Mouse (Mus musculus) G1E (cell line): ENCODE measurements at regions not wholly inside any gene's neighbourhood (a gene's known extent, or its start where the extent isn't known, plus 50 kb on each side); places are given as distances from the start of the nearest gene placed in this dataset.

Source experiments
- CTCF ChIP-seq: IDR thresholded peaks from 2 replicates; pipeline ENCODE4 v1.5.1; 2012; ENCODE audit warnings: low read depth, low read length, inconsistent platforms, mixed read lengths
- GATA1 ChIP-seq: IDR thresholded peaks from 2 replicates; pipeline ENCODE4 v1.6.1; 2012; ENCODE audit warnings: borderline replicate concordance, low read length, inconsistent platforms, mixed read lengths
- POLR2AphosphoS5 ChIP-seq: IDR thresholded peaks from 2 replicates; pipeline ENCODE4 v1.6.1; 2012; ENCODE audit warnings: low read depth, low read length, inconsistent platforms; ENCODE audit not compliant: insufficient replicate concordance
- TAL1 ChIP-seq: conservative IDR thresholded peaks from 2 replicates; pipeline ENCODE4 v1.6.1; 2012; ENCODE audit warnings: low read depth, low read length, inconsistent platforms, mixed read lengths

DNA sequence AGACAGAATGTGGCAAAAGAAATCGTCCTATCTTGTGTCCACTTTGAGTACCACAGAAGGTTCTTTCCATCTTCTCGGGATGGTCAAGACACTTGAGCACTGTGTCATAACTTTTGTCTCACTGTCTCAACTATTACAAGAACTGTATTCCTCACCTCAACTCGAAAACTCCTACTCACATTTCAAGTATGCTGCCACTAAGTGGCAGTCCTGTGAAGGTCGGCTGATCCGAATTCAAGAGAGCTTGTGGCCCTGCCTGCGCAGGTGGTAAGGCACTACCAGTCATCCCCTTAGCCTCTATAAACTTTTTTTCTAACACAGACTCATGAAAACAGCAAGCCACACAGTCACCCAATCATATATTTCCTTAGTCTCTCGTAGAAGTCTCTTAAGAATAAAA lies 381.6 kb upstream of the Meis1 start:
- TF ChIP-seq TAL1 (no peak), CTCF (no peak), POLR2AphosphoS5 (no peak), GATA1 (no peak)
